Mouse (Mus musculus) naive thymus-derived CD4-positive, alpha-beta T cell, adult 5 months (primary cell): ENCODE data around the gene Gpnmb. TPM values are rescaled to one million over a fixed set of nuclear protein-coding genes. Genes with fewer than 3 reads are reported as not detected.

ENCODE experiments used
- polyA plus RNA-seq: library from polyadenylated mRNA; unstranded; fragments of 100-300 nt; shearing (Covaris generic); gene quantifications from one replicate; pipeline ENCODE4 v1.2.1, GENCODE M21; 2017

Gene Gpnmb
- polyA plus RNA-seq = 2.9 TPM

GRCm38 (mm10) chr6:49036275-49037267 lies at the start of gene Gpnmb:
Gpnmb (plus strand) TSS chr6:49036546.

GRCm38 (mm10) chr6:49073304-49074116 lies 37.2 kb downstream of the Gpnmb start, which contains the start of gene Malsu1:
Malsu1 (plus strand) TSS chr6:49073795.

Other genes with a start within 250 kb of the Gpnmb start
- gene Tmem176a, start 195.6 kb upstream of the Gpnmb start, polyA plus RNA-seq = 0.77 TPM
- 3.1 TPM for gene Tmem176b, start 195.1 kb upstream of the Gpnmb start, polyA plus RNA-seq
- gene Aoc1, start 163.7 kb upstream of the Gpnmb start, polyA plus RNA-seq = not detected
- gene 1600015I10Rik, start 106.7 kb upstream of the Gpnmb start, polyA plus RNA-seq = not detected
- gene Doxl2, start 61.6 kb upstream of the Gpnmb start, polyA plus RNA-seq = not detected
- not detected for gene Svs1, start 49.7 kb upstream of the Gpnmb start, polyA plus RNA-seq
- gene Malsu1, start 37.2 kb downstream of the Gpnmb start, polyA plus RNA-seq = 68.0 TPM
- 0.11 TPM for gene Igf2bp3, start 178.4 kb downstream of the Gpnmb start, polyA plus RNA-seq
- 91.6 TPM for gene Tra2a, start 227.5 kb downstream of the Gpnmb start, polyA plus RNA-seq